Mouse (Mus musculus) liver (tissue): ENCODE data around the gene Aldh8a1.
A peak's percentile ranks its signal among the peaks of the same experiment; 100 is the strongest.

Experiments
- DNase-seq: peaks from one replicate; pipeline ENCODE4 v3.0.0-alpha.2; 2020; ENCODE audit warnings: mixed read lengths

Aldh8a1 gene

GRCm38 (mm10) chr10:21376682-21377473 lies at the start of gene Aldh8a1:
Gene Aldh8a1, plus strand, starts transcription at chr10:21377291.
- DNase-seq, result no peak

- no peak for DNase-seq
These were observed 49.4 kb upstream of the Aldh8a1 start for GRCm38 (mm10) chr10:21327605-21328135.

- DNase-seq, result no peak
These were observed 42.6 kb upstream of the Aldh8a1 start for GRCm38 (mm10) chr10:21334349-21335105.

GRCm38 (mm10) chr10:21335534-21335933 lies 41.6 kb upstream of the Aldh8a1 start:
- DNase-seq, result no peak

- DNase-seq, result peak; percentile 70
These were observed 39.9 kb upstream of the Aldh8a1 start for GRCm38 (mm10) chr10:21337191-21337590.

GRCm38 (mm10) chr10:21341706-21342105 lies 35.4 kb upstream of the Aldh8a1 start:
- DNase-seq, result no peak

GRCm38 (mm10) chr10:21342331-21343005 lies 34.6 kb upstream of the Aldh8a1 start:
- no peak for DNase-seq

- no peak for DNase-seq
These were observed 29.8 kb upstream of the Aldh8a1 start for GRCm38 (mm10) chr10:21347332-21347731.

GRCm38 (mm10) chr10:21349449-21349848 lies 27.6 kb upstream of the Aldh8a1 start:
- DNase-seq, result no peak

- DNase-seq, result no peak
These were observed 27.1 kb upstream of the Aldh8a1 start for GRCm38 (mm10) chr10:21349946-21350345.

- no peak for DNase-seq
These were observed 26.3 kb upstream of the Aldh8a1 start for GRCm38 (mm10) chr10:21350531-21351515.

GRCm38 (mm10) chr10:21351766-21352165 lies 25.3 kb upstream of the Aldh8a1 start:
- DNase-seq, result no peak

GRCm38 (mm10) chr10:21353890-21354289 lies 23.2 kb upstream of the Aldh8a1 start:
- no peak for DNase-seq

- DNase-seq, result no peak
These were observed 22.6 kb upstream of the Aldh8a1 start for GRCm38 (mm10) chr10:21354506-21354905.

- DNase-seq, result no peak
These were observed 19.1 kb upstream of the Aldh8a1 start for GRCm38 (mm10) chr10:21357986-21358385.

- DNase-seq, result no peak
These were observed 18.0 kb upstream of the Aldh8a1 start for GRCm38 (mm10) chr10:21359086-21359485.

- no peak for DNase-seq
These were observed 15.2 kb upstream of the Aldh8a1 start for GRCm38 (mm10) chr10:21361871-21362270.

- no peak for DNase-seq
These were observed 13.8 kb upstream of the Aldh8a1 start for GRCm38 (mm10) chr10:21363297-21363696.

GRCm38 (mm10) chr10:21364946-21365345 lies 12.1 kb upstream of the Aldh8a1 start:
- DNase-seq, result no peak

GRCm38 (mm10) chr10:21365897-21366296 lies 11.2 kb upstream of the Aldh8a1 start:
- no peak for DNase-seq

- DNase-seq, result no peak
These were observed 10.6 kb upstream of the Aldh8a1 start for GRCm38 (mm10) chr10:21366471-21366870.

GRCm38 (mm10) chr10:21367481-21367880 lies 9.6 kb upstream of the Aldh8a1 start:
- DNase-seq, result no peak
